Mouse (Mus musculus) stomach, postnatal 0 days (tissue): ENCODE data around the gene Flrt1. TPM values are rescaled to one million over a fixed set of nuclear protein-coding genes. Genes with fewer than 3 reads are reported as not detected.
"Not testable (repeated sequence)": the region's sequence is repeated elsewhere in the genome, so short reads cannot be mapped to it uniquely, and the experiment has no call there.

Experiments
- ATAC-seq: fragments of 200-750 bp; cut with Nextera tagmentation; 2 replicates; pipeline ENCODE4 v1.8.0; 2017; ENCODE audit not compliant: low FRiP score, low TSS enrichment
- DNase-seq: peaks from one replicate; pipeline ENCODE4 v3.0.0-alpha.2; 2016; ENCODE audit warnings: low spot score
- H3K27ac ChIP-seq: fragments of 300-500 bp; sonication (generic); replicated peaks from 2 replicates; pipeline ENCODE4 v1.5.1; 2014; ENCODE audit warnings: mild to moderate bottlenecking, control low read depth
- H3K27me3 ChIP-seq: fragments of 300-500 bp; sonication (generic); 2 replicates; pipeline ENCODE4 v1.6.1; 2014; ENCODE audit warnings: low read length; ENCODE audit not compliant: control insufficient read depth, insufficient read depth
- H3K36me3 ChIP-seq: fragments of 300-500 bp; sonication (generic); 2 replicates; pipeline ENCODE4 v1.6.1; 2014; ENCODE audit warnings: low read length, mixed read lengths; ENCODE audit not compliant: control insufficient read depth, insufficient read depth
- H3K4me1 ChIP-seq: fragments of 300-500 bp; sonication (generic); replicated peaks from 2 replicates; pipeline ENCODE4 v1.6.1; 2014; ENCODE audit warnings: antibody characterized with exemption; ENCODE audit not compliant: control insufficient read depth, insufficient read depth
- H3K4me2 ChIP-seq: fragments of 300-500 bp; sonication (generic); replicated peaks from 2 replicates; pipeline ENCODE4 v1.6.1; 2014; ENCODE audit warnings: low read depth, mild to moderate bottlenecking, control low read depth, moderate library complexity
- H3K4me3 ChIP-seq: fragments of 300-500 bp; sonication (generic); 2 replicates; pipeline ENCODE4 v1.5.1; 2014; ENCODE audit warnings: low read depth, low read length, control low read depth
- H3K9ac ChIP-seq: fragments of 300-500 bp; sonication (generic); 2 replicates; pipeline ENCODE4 v1.6.1; 2014; ENCODE audit warnings: mild to moderate bottlenecking, low read length, control low read depth, mixed read lengths
- H3K9me3 ChIP-seq: fragments of 300-500 bp; sonication (generic); 2 replicates; pipeline ENCODE4 v1.6.1; 2016; ENCODE audit warnings: low read length; ENCODE audit not compliant: control insufficient read depth
- CTCF ChIP-seq: IDR thresholded peaks from 2 replicates; pipeline ENCODE4 v1.5.1; 2016; ENCODE audit warnings: antibody characterized with exemption, low read depth, mild to moderate bottlenecking, moderate library complexity
- EP300 ChIP-seq: optimal IDR thresholded peaks from 2 replicates; pipeline ENCODE3; 2016; ENCODE audit warnings: antibody characterized with exemption
- WGBS: fragments of 180-500 bp; shearing (Covaris S2); extraction: QIAGEN DNeasy Blood & Tissue Kit; methylation state at CpG from one replicate; pipeline ENCODE4 v1.1.7; 2014; 5-methylcytosine and 5-hydroxymethylcytosine counted together
- polyA plus RNA-seq: library from polyadenylated mRNA; unstranded; fragments of >200 nt; fragmentation: Nextera tagmentation; extraction: Ambion mirVana; gene quantifications from 2 replicates; pipeline ENCODE4 v1.2.1, GENCODE M21; 2015

Gene Flrt1
- polyA plus RNA-seq, 1 experiment from 2014 or later, result 1.1 TPM

DNA sequence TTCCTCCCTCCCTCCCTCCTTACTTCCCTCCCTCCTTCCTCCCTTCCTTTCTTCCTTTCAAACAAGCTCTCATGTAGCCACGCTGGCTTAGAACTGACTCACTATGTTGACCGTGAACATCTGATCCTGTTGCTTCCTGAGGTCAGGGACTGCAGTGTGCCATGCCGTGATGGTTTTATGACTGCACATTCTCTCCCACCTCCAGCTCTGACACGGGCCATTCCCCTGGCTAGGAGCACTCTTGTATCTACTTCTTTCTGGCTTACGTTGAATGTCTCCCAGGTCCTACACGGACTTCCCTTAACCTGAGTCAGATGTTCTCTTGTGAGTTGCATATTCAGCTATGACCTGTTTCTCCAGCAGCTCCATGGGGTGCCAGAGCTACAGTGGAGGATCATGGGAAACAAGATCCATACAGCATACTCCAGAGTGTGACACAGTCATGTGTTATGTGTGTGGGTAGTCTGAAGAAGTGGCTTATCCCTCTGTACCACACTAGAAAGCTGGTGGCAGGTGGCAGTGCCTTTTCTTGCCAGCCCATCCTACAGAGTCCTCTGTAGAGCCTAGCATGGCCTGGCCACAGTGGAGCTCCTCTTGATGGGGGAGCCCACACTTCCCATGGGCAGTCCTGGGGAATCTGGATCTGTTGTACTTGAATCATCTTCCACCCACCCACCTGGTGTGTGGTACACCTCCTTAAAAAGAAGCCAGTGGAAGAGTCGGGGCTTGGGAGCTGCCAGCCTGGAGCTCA lies 23.8 kb downstream of the Flrt1 start:
- DNase-seq (no peak), ATAC-seq (0 out of 2 replicates have a peak, but pooled peaks have one; percentile 6)
- Histone ChIP-seq H3K9ac (no peak overlapping the region), H3K4me2 (no peak overlapping the region), H3K36me3 (no peaks in the 10 kb centered on the region), H3K9me3 (no peaks in the 10 kb centered on the region), H3K27ac (no peak overlapping the region), H3K4me3 (no peak overlapping the region), H3K4me1 (no peaks in the 10 kb centered on the region), H3K27me3 (no peaks in the 10 kb centered on the region)
- no peak for TF ChIP-seq EP300
- TF ChIP-seq CTCF, result no peak
- WGBS, result 72% methylated on average over 7 of the region's 7 CpGs

DNA sequence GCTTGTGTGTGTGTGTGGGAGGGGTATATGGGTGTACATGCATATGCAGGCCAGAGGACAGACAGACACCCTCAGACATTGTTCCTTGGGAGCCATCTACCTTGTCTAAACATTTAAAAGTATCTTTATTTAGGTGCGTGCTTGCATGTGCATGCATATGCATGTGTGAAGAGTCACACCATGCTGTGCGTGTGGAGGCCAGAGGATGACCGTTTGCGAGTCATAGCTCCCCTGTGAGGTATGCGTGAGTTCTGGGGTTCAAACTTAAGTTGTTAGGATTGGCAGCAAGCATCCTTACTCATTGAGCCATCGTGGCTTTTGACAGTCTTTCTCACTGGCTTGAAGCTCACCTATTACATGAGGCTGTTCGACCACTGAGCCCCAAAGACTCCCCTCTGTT lies 27.3 kb downstream of the Flrt1 start:
- Histone ChIP-seq H3K27ac (no peak overlapping the region), H3K27me3 (no peaks in the 10 kb centered on the region), H3K9me3 (no peaks in the 10 kb centered on the region), H3K4me3 (no peak overlapping the region), H3K9ac (no peak overlapping the region), H3K36me3 (no peaks in the 10 kb centered on the region), H3K4me1 (no peaks in the 10 kb centered on the region), H3K4me2 (no peak overlapping the region)
- ATAC-seq (no peak), DNase-seq (no peak)
- 85% methylated on average over 7 of the region's 7 CpGs for WGBS
- TF ChIP-seq CTCF, result no peak
- TF ChIP-seq EP300, result no peak

- Histone ChIP-seq H3K27me3 (no peaks in the 10 kb centered on the region), H3K36me3 (no peaks in the 10 kb centered on the region), H3K4me2 (no peak overlapping the region), H3K9me3 (no peaks in the 10 kb centered on the region), H3K4me3 (no peak overlapping the region), H3K27ac (no peak overlapping the region), H3K4me1 (no peaks in the 10 kb centered on the region), H3K9ac (no peak overlapping the region)
- WGBS, result 69% methylated on average over 9 of the region's 9 CpGs
- no peak for DNase-seq
- TF ChIP-seq CTCF (no peak), EP300 (no peak)
- ATAC-seq, result no peak
Observed at GRCm38 (mm10) chr19:7077666-7078065, 27.9 kb downstream of the Flrt1 start.

DNA sequence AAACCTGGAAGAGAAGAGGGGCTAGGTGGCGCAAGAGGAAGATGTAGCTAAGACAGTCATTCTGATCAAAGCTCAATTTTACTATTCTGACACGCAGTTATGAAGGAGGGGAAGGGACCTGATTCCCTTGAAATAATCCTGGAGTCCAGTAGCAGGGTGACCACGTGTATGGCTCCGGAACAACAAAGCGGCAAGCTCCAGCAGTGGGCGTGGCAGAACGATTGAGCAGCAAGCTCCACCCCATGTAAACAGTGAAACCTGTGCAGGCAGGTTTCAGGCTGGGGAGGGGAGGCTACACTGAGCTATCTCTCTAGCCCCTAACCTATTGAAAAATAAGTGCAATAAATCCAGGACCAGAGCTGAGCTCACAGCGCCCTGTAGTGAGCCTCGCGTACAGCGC lies 30.2 kb downstream of the Flrt1 start:
- ATAC-seq, H3K9ac ChIP-seq, H3K9me3 ChIP-seq, H3K36me3 ChIP-seq, H3K4me2 ChIP-seq, H3K4me3 ChIP-seq, H3K27me3 ChIP-seq, H3K27ac ChIP-seq, H3K4me1 ChIP-seq: not testable (repeated sequence)
- 69% methylated on average over 11 of the region's 11 CpGs for WGBS
- peak; percentile 68 for DNase-seq

GRCm38 (mm10) chr19:7073997-7074781 lies 31.3 kb downstream of the Flrt1 start:
- WGBS, result 66% methylated on average over 12 of the region's 12 CpGs
- DNase-seq (no peak), ATAC-seq (no peak)
- no peaks in the 10 kb centered on the region for H3K36me3 ChIP-seq
- no peaks in the 10 kb centered on the region for H3K4me1 ChIP-seq
- H3K9me3 ChIP-seq, result no peaks in the 10 kb centered on the region
- no peak overlapping the region for H3K9ac ChIP-seq
- no peak overlapping the region for H3K4me3 ChIP-seq
- no peaks in the 10 kb centered on the region for H3K27me3 ChIP-seq
- H3K4me2 ChIP-seq, result no peak overlapping the region
- no peak overlapping the region for H3K27ac ChIP-seq
- no peak for TF ChIP-seq EP300
- TF ChIP-seq CTCF, result no peak

DNA sequence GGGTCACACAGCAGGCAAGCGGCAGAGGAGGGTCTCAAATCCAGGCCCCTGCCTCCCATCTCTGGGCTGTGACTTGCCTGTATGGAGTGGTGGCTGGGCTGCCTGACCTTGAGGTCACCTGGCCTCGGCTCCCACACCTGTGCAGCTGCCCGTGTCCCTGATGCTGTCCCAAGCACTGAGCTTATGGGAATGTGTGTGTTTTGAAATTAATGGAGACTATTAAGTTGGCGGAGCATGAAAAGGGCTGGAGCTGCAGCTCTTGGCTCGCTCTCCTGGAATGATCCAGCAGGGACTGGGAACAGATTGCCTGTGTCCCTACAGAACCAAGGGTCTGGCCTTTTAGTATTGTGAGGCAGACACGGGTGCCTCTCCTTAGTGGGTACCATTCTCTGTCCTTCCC lies 33.3 kb downstream of the Flrt1 start:
- H3K27me3 ChIP-seq, result no peaks in the 10 kb centered on the region
- no peaks in the 10 kb centered on the region for H3K36me3 ChIP-seq
- H3K9ac ChIP-seq, result no peak overlapping the region
- no peaks in the 10 kb centered on the region for H3K4me1 ChIP-seq
- no peak for ATAC-seq
- DNase-seq, result no peak
- TF ChIP-seq CTCF, result no peak
- TF ChIP-seq EP300, result no peak
- no peaks in the 10 kb centered on the region for H3K9me3 ChIP-seq
- no peak overlapping the region for H3K27ac ChIP-seq
- H3K4me2 ChIP-seq, result no peak overlapping the region
- no peak overlapping the region for H3K4me3 ChIP-seq
- WGBS, result 68% methylated on average over 6 of the region's 6 CpGs
